Mouse (Mus musculus): ENCODE measurements at regions not wholly inside any gene's neighbourhood (a gene's known extent, or its start where the extent isn't known, plus 50 kb on each side); places are given as distances from the start of the nearest gene placed in this dataset.
A peak's percentile ranks its signal among the peaks of the same experiment; 100 is the strongest.

DNA sequence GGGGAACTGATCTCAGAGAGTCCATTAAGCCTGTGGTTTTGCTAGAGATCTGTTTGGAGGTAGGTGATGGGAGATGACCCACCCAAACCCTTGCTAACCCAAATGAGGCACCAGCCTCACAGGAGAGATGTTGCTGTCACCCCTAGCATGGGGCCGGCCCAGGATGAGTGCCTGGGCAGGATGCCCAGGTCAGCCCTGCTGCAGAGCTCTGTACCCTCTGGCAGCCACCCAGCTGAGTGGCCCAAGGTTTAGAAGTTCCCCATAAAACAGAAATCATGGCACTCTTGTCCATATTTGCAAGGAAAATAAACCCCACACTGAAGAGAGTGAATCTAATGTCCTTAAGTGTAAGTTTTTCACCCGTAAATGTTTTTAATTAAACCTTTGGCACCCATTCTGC lies 141.7 kb downstream of the H2afy start:
- H3K4me1 ChIP-seq (ENCODE audit: insufficient read depth, low read depth, low read length), result no peaks in the 10 kb centered on the region
- 0 out of 2 replicates have a peak, but pooled peaks cover 5% of the 10 kb centered on the region for H3K27me3 ChIP-seq (replicated peaks; ENCODE audit: insufficient read depth, low read length)
- H3K4me2 ChIP-seq (replicated peaks; ENCODE audit: low read depth, low read length), result no peak overlapping the region
- H3K9ac ChIP-seq (replicated peaks; ENCODE audit: low read depth), result no peak overlapping the region
- DNase-seq (ENCODE audit: low spot score) (no peak), ATAC-seq (no peak)
- H3K27ac ChIP-seq (ENCODE audit: low read length), result no peak overlapping the region
- H3K9me3 ChIP-seq (ENCODE audit: low read length), result no peaks in the 10 kb centered on the region
- no peak overlapping the region for H3K4me3 ChIP-seq (ENCODE audit: low read depth, low read length)
- WGBS, result 47% methylated on average over 2 of the region's 2 CpGs
- H3K36me3 ChIP-seq (ENCODE audit: insufficient read depth, low read length), result no peaks in the 10 kb centered on the region
- TF ChIP-seq EP300 (IDR thresholded peaks at IDR 0.05), result no peak
- no peak for TF ChIP-seq CTCF (IDR thresholded peaks at IDR 0.05)

DNA sequence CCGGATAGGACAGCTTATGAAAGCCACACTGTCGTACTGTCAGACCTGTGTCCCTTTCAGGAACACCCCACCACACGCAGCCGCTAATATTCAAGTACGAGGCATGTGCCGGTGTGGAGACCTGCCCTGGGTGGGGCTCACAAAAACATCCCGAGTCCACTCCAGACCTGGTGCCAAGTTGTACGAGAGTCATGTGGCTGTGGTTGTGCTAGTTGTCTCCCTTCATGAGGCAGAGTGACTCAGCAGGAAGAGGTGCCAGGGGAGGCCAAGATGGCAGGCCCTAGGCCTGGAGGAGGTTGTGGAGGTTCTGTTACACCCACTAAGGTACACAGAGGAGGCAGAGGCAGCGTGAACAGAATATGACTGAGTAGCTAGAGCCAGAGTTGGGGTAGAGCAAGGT lies 143.5 kb downstream of the H2afy start:
- Histone ChIP-seq H3K4me1 (ENCODE audit: insufficient read depth, low read depth, low read length) (no peaks in the 10 kb centered on the region), H3K4me2 (replicated peaks; ENCODE audit: low read depth, low read length) (no peak overlapping the region), H3K27me3 (replicated peaks; ENCODE audit: insufficient read depth, low read length) (0 out of 2 replicates have a peak, but pooled peaks cover 5% of the 10 kb centered on the region), H3K9ac (replicated peaks; ENCODE audit: low read depth) (no peak overlapping the region), H3K36me3 (ENCODE audit: insufficient read depth, low read length) (no peaks in the 10 kb centered on the region), H3K27ac (ENCODE audit: low read length) (no peak overlapping the region), H3K4me3 (ENCODE audit: low read depth, low read length) (no peak overlapping the region), H3K9me3 (ENCODE audit: low read length) (no peaks in the 10 kb centered on the region)
- 73% methylated on average over 9 of the region's 9 CpGs for WGBS
- peak; percentile 65 for DNase-seq (ENCODE audit: low spot score)
- TF ChIP-seq CTCF (IDR thresholded peaks at IDR 0.05), result no peak
- TF ChIP-seq EP300 (IDR thresholded peaks at IDR 0.05), result no peak
- ATAC-seq, result peak; percentile 83

DNA sequence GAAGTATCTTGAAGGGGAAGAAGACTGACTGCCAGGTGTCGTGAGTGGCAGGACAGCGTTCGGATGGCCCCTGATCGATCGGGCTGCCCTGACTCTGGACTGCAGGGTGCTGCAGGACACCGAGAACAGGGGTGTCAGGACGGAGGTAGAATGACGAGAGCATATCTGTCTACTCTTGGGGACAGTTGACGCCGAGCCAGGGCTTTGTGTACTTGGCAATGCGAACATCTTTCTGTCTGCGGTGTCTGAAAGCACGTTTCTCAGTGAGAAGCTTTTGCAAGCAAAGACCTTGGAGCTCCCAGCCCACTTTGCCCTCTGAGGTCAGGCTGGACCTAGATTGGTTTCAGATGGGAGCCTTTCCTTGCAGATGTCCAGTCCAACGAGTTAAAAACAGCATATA lies 144.9 kb downstream of the H2afy start:
- no peaks in the 10 kb centered on the region for H3K4me1 ChIP-seq (ENCODE audit: insufficient read depth, low read depth, low read length)
- no peak overlapping the region for H3K9ac ChIP-seq (replicated peaks; ENCODE audit: low read depth)
- no peak overlapping the region for H3K27ac ChIP-seq (ENCODE audit: low read length)
- ATAC-seq, result no peak
- 70% methylated on average over 14 of the region's 14 CpGs for WGBS
- no peaks in the 10 kb centered on the region for H3K9me3 ChIP-seq (ENCODE audit: low read length)
- no peak overlapping the region for H3K4me2 ChIP-seq (replicated peaks; ENCODE audit: low read depth, low read length)
- DNase-seq (ENCODE audit: low spot score), result no peak
- no peaks in the 10 kb centered on the region for H3K27me3 ChIP-seq (replicated peaks; ENCODE audit: insufficient read depth, low read length)
- TF ChIP-seq EP300 (IDR thresholded peaks at IDR 0.05) (no peak), CTCF (IDR thresholded peaks at IDR 0.05) (no peak)
- H3K4me3 ChIP-seq (ENCODE audit: low read depth, low read length), result no peak overlapping the region
- no peaks in the 10 kb centered on the region for H3K36me3 ChIP-seq (ENCODE audit: insufficient read depth, low read length)

GRCm38 (mm10) chr13:55990186-55990585 lies 146.0 kb downstream of the H2afy start:
- Histone ChIP-seq H3K4me3 (ENCODE audit: low read depth, low read length) (no peak overlapping the region), H3K27me3 (replicated peaks; ENCODE audit: insufficient read depth, low read length) (no peaks in the 10 kb centered on the region), H3K4me2 (replicated peaks; ENCODE audit: low read depth, low read length) (no peak overlapping the region), H3K27ac (ENCODE audit: low read length) (no peak overlapping the region), H3K36me3 (ENCODE audit: insufficient read depth, low read length) (no peaks in the 10 kb centered on the region), H3K9ac (replicated peaks; ENCODE audit: low read depth) (no peak overlapping the region), H3K4me1 (ENCODE audit: insufficient read depth, low read depth, low read length) (no peaks in the 10 kb centered on the region), H3K9me3 (ENCODE audit: low read length) (no peaks in the 10 kb centered on the region)
- TF ChIP-seq EP300 (IDR thresholded peaks at IDR 0.05) (no peak), CTCF (IDR thresholded peaks at IDR 0.05) (no peak)
- DNase-seq (ENCODE audit: low spot score), result no peak
- ATAC-seq, result no peak
- WGBS, result 84% methylated on average over 6 of the region's 6 CpGs

GRCm38 (mm10) chr13:55989401-55989800 lies 146.8 kb downstream of the H2afy start:
- H3K27ac ChIP-seq (ENCODE audit: low read length), result no peak overlapping the region
- TF ChIP-seq CTCF (IDR thresholded peaks at IDR 0.05), result no peak
- TF ChIP-seq EP300 (IDR thresholded peaks at IDR 0.05), result no peak
- DNase-seq (ENCODE audit: low spot score) (no peak), ATAC-seq (no peak)
- H3K36me3 ChIP-seq (ENCODE audit: insufficient read depth, low read length), result no peaks in the 10 kb centered on the region
- H3K4me2 ChIP-seq (replicated peaks; ENCODE audit: low read depth, low read length), result no peak overlapping the region
- H3K4me3 ChIP-seq (ENCODE audit: low read depth, low read length), result no peak overlapping the region
- WGBS, result 34% methylated on average over 7 of the region's 7 CpGs
- H3K4me1 ChIP-seq (ENCODE audit: insufficient read depth, low read depth, low read length), result no peaks in the 10 kb centered on the region
- H3K27me3 ChIP-seq (replicated peaks; ENCODE audit: insufficient read depth, low read length), result no peaks in the 10 kb centered on the region
- no peak overlapping the region for H3K9ac ChIP-seq (replicated peaks; ENCODE audit: low read depth)
- no peaks in the 10 kb centered on the region for H3K9me3 ChIP-seq (ENCODE audit: low read length)

- ATAC-seq, result peak; percentile 49; the same call in 1 of the 2 replicates
- H3K4me2 ChIP-seq (replicated peaks; ENCODE audit: low read depth, low read length), result peak overlapping the region; percentile 35
These were observed 149.4 kb upstream of the Pitx1 start for GRCm38 (mm10) chr13:55985396-55985795.

DNA sequence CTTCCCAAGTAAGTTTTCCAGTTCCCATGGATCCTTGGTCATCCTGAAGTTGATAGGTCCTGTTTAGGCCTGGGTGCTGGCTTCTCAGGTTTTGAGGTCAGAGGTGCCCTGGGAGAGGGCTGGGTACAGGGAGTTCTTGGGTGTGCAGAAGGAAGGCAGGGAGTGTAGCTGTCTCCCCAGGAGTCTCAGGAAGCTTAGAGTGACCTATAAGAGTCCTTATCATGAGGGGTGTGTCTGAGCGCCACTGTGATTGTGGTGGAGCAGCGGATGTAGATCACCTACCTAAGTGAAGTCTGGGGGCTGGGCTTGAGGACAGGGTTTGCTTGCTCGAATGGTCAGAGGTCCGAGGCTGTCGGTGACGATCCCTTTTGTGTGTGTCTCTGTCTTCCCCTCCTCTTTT lies 148.8 kb upstream of the Pitx1 start:
- no peak for TF ChIP-seq CTCF (IDR thresholded peaks at IDR 0.05)
- 0 out of 2 replicates have a peak, but pooled peaks have one; percentile 20 for TF ChIP-seq EP300 (IDR thresholded peaks at IDR 0.05)
- Histone ChIP-seq H3K9ac (replicated peaks; ENCODE audit: low read depth) (no peak overlapping the region), H3K27me3 (replicated peaks; ENCODE audit: insufficient read depth, low read length) (no peaks in the 10 kb centered on the region), H3K4me3 (ENCODE audit: low read depth, low read length) (no peak overlapping the region), H3K4me1 (ENCODE audit: insufficient read depth, low read depth, low read length) (no peaks in the 10 kb centered on the region; the same call in 1 of the 2 replicates), H3K4me2 (replicated peaks; ENCODE audit: low read depth, low read length) (0 out of 2 replicates have a peak overlapping the region, but pooled peaks have one; percentile 35), H3K9me3 (ENCODE audit: low read length) (no peaks in the 10 kb centered on the region), H3K27ac (ENCODE audit: low read length) (no peak overlapping the region), H3K36me3 (ENCODE audit: insufficient read depth, low read length) (no peaks in the 10 kb centered on the region)
- peak; percentile 60 for DNase-seq (ENCODE audit: low spot score)
- peak; percentile 88 for ATAC-seq
- 47% methylated on average over 6 of the region's 6 CpGs for WGBS

More at GRCm38 (mm10) chr13:55985396-55985795, 149.4 kb upstream of the Pitx1 start:
- WGBS, result 8% methylated on average over 10 of the region's 10 CpGs
- Histone ChIP-seq H3K27ac (ENCODE audit: low read length) (0 out of 2 replicates have a peak overlapping the region, but pooled peaks have one; percentile 10), H3K27me3 (replicated peaks; ENCODE audit: insufficient read depth, low read length) (no peaks in the 10 kb centered on the region), H3K4me1 (ENCODE audit: insufficient read depth, low read depth, low read length) (no peaks in the 10 kb centered on the region; the same call in 1 of the 2 replicates), H3K4me3 (ENCODE audit: low read depth, low read length) (no peak overlapping the region), H3K36me3 (ENCODE audit: insufficient read depth, low read length) (no peaks in the 10 kb centered on the region), H3K9me3 (ENCODE audit: low read length) (no peaks in the 10 kb centered on the region), H3K9ac (replicated peaks; ENCODE audit: low read depth) (no peak overlapping the region)
- DNase-seq (ENCODE audit: low spot score), result peak; percentile 72
- TF ChIP-seq CTCF (IDR thresholded peaks at IDR 0.05) (no peak), EP300 (IDR thresholded peaks at IDR 0.05) (no peak)

All from lung, postnatal 0 days (tissue).